Mouse (Mus musculus): ENCODE measurements at regions not wholly inside any gene's neighbourhood (a gene's known extent, or its start where the extent isn't known, plus 50 kb on each side); places are given as distances from the start of the nearest gene placed in this dataset.
A peak's percentile ranks its signal among the peaks of the same experiment; 100 is the strongest.

DNA sequence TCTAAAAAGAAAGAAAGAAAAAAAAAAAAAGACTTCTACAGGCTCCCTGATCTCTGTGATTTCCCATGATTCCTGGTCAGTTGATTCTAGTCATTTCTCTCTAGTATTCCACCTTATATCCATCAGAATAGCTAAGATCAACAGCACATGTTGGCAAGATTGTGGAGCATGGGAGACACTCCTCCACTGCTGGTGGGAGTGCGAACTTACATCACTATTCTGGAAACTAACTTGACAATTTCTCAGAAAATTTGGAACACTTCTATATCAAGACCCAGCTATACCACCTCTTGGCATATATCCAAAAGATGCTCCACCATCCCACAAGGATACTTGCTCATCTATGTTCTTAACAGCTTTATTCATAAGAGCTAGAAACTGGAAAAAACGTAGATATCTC, 3266.0 kb upstream of the Lrrc6 start:
- no peak for DNase-seq

- no peak for DNase-seq
Observed at GRCm38 (mm10) chr15:69752616-69753015, 3251.9 kb upstream of the Lrrc6 start.

- DNase-seq = peak; percentile 35
Observed at GRCm38 (mm10) chr15:69714680-69715079, 3214.0 kb upstream of the Lrrc6 start.

- no peak for DNase-seq
Observed at GRCm38 (mm10) chr15:69713900-69714299, 3213.2 kb upstream of the Lrrc6 start.

DNA sequence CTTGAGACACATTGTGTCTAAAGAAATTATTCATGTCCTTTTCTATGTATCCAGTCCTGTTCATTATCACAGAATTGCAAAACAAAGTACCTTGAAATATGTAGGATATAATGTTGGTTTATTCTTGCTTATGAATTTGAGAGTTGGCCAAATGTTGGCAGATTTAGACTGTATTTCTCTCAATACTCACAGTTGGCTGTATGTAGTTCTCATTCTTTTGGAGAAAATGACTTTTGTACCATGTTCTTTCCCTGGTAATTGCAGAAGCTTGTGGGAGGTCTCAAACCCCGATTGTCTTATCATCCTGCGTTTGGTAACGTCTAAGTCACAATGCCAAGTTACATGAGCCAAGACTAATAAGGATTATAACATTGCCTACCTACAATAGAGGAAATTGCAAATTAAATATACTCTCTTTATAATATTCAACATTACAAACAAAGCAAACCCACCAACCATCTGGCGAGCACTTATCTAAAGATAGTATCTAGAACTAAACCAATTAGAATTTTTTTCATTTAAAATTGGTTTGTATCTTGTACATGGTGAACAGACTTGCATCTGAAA, 3195.0 kb upstream of the Lrrc6 start:
- peak; percentile 74 for DNase-seq

GRCm38 (mm10) chr15:69690501-69690900, 3189.8 kb upstream of the Lrrc6 start:
- DNase-seq = no peak
